Comparison of ENCODE assay signal across 8 mouse cellular contexts in genomic region chr2:181759041-181759440, GRCm38 (mm10). TPM values are rescaled to one million over a fixed set of nuclear protein-coding genes. Genes with fewer than 3 reads are reported as not detected.
DNase-seq lines count a peak whose midpoint lies in the region; ATAC-seq lines count a peak whose summit lies in the region.
"Had no signal": no experiment of that assay in that cellular context is flagged by ENCODE, and none has a peak within 500 bp of the region (broad histone marks: within the 10 kb centered on the region; RNA-seq: fewer than 3 reads in every experiment).

No protein-coding gene starts in this region.

- 16% methylated on average over 4 of the region's 4 CpGs for WGBS in forebrain, embryonic 12.5 days

- peak overlapping the region; percentile 77 for H3K27ac ChIP-seq in forebrain, embryonic 12.5 days
- H3K27ac ChIP-seq: liver, embryonic 13.5 days had no signal

- DNase-seq in cerebellum, adult 9-10 months, result peak; percentile 95
- peak; percentile 37 to 78 for DNase-seq in left cerebral cortex, adult 9 months (ENCODE audit: low spot score in 2 of 2)
- DNase-seq in retina, postnatal 7 days (ENCODE audit: low read depth, low spot score), result peak; percentile 69
- no peak for DNase-seq in spleen, postnatal 36 days (ENCODE audit: low spot score in 2 of 2)
- DNase-seq in heart, postnatal 36 days, result no peak
- DNase-seq in gastrocnemius, adult 18-20 months (ENCODE audit: low spot score), result no peak
- DNase-seq: liver, embryonic 13.5 days had no signal

- no peak overlapping the region for H3K9ac ChIP-seq in forebrain, embryonic 12.5 days
- H3K9ac ChIP-seq: liver, embryonic 13.5 days had no signal

- no peak overlapping the region for H3K4me3 ChIP-seq in forebrain, embryonic 12.5 days (replicated peaks)
- H3K4me3 ChIP-seq: liver, embryonic 13.5 days had no signal

- intact Hi-C loops in heart, postnatal 36 days (cut with DNase I), result no loop called here

- no peak overlapping the region for H3K4me2 ChIP-seq in forebrain, embryonic 12.5 days
- H3K4me2 ChIP-seq: liver, embryonic 13.5 days had no signal

- H3K36me3 ChIP-seq in forebrain, embryonic 12.5 days (replicated peaks), result no peaks in the 10 kb centered on the region
- H3K36me3 ChIP-seq: liver, embryonic 13.5 days had no signal

- H3K9me3 ChIP-seq in forebrain, embryonic 12.5 days, result no peaks in the 10 kb centered on the region
- H3K9me3 ChIP-seq: liver, embryonic 13.5 days had no signal

- peak; percentile 54 for ATAC-seq in forebrain, embryonic 12.5 days (ENCODE audit: low FRiP score)

- H3K27me3 ChIP-seq in forebrain, embryonic 12.5 days, result no peaks in the 10 kb centered on the region

- peaks cover 41% of the 10 kb centered on the region for H3K4me1 ChIP-seq in forebrain, embryonic 12.5 days
- H3K4me1 ChIP-seq: liver, embryonic 13.5 days had no signal

RNA-seq across cellular contexts. Expression of gene Myt1, which starts 4.1 kb away (rescaled TPM):
- 51.9 and 60.8 TPM in 2 replicates for polyA plus RNA-seq in forebrain, embryonic 12.5 days (2016; fragmentation: Nextera tagmentation; extraction: Ambion mirVana)
- total RNA-seq in heart, postnatal 36 days (2021), result not detected
- not detected for total RNA-seq in gastrocnemius, adult 18-20 months (2021)
- polyA plus RNA-seq: liver, embryonic 13.5 days had no signal

RNA-seq across cellular contexts. Expression of gene Oprl1, which starts 44.2 kb away (rescaled TPM):
- polyA plus RNA-seq in forebrain, embryonic 12.5 days (2016; fragmentation: Nextera tagmentation; extraction: Ambion mirVana), result 28.4 and 29.2 TPM in 2 replicates
- not detected for total RNA-seq in heart, postnatal 36 days (2021)
- total RNA-seq in gastrocnemius, adult 18-20 months (2021), result not detected

Comparison
In these comparisons a context has a peak if more than half of its experiments do, and no peak if none do; other contexts are left out.
1. DNase-seq: peak in cerebellum, adult 9-10 months (single experiment), left cerebral cortex, adult 9 months (2 of 2) and retina, postnatal 7 days (single experiment); none in spleen, postnatal 36 days (0 of 2), heart, postnatal 36 days (0 of 2) and gastrocnemius, adult 18-20 months (single experiment).